ENCODE assay signal across 9 mouse cellular contexts in genomic region chr4:56721469-56721868, GRCm38 (mm10). TPM values are rescaled to one million over a fixed set of nuclear protein-coding genes. Genes with fewer than 3 reads are reported as not detected.
DNase-seq lines count a peak whose midpoint lies in the region; ATAC-seq and TF ChIP-seq lines count a peak whose summit lies in the region.
"Had no signal": no experiment of that assay in that cellular context is flagged by ENCODE, and none has a peak within 500 bp of the region (broad histone marks: within the 10 kb centered on the region; RNA-seq: fewer than 3 reads in every experiment).

No protein-coding gene starts in this region.

- no peak overlapping the region for H3K4me3 ChIP-seq in intestine, postnatal 0 days (ENCODE audit: low read depth, low read length)
- no peak overlapping the region for H3K4me3 ChIP-seq in intestine, embryonic 16.5 days (ENCODE audit: low read length)
- H3K4me3 ChIP-seq: erythroblast, embryonic 14.5 days; limb, embryonic 13.5 days had no signal

- no peaks in the 10 kb centered on the region for H3K9me3 ChIP-seq in intestine, postnatal 0 days (ENCODE audit: control insufficient read depth)
- H3K9me3 ChIP-seq in intestine, embryonic 16.5 days (ENCODE audit: control insufficient read depth, low read length): no peaks in the 10 kb centered on the region
- H3K9me3 ChIP-seq: limb, embryonic 13.5 days had no signal

- peak; percentile 30 for DNase-seq in thymus, postnatal 0 days (ENCODE audit: low spot score)
- no peak for DNase-seq in thymus, postnatal 36 days
- DNase-seq in c-Kit-positive CD71-negative TER-119-negative erythroid progenitor cells, embryonic 14.5 days (ENCODE audit: low read depth): peak; percentile 20

- peak; percentile 73 for TF ChIP-seq CTCF in intestine, postnatal 0 days (IDR thresholded peaks at IDR 0.05; ENCODE audit: low read depth)

- 36% methylated on average over 3 of the region's 3 CpGs for WGBS in intestine, postnatal 0 days
- 36% methylated on average over 3 of the region's 3 CpGs for WGBS in intestine, embryonic 16.5 days

- H3K36me3 ChIP-seq in intestine, postnatal 0 days (ENCODE audit: control insufficient read depth, insufficient read depth): no peaks in the 10 kb centered on the region
- H3K36me3 ChIP-seq in intestine, embryonic 16.5 days (ENCODE audit: control insufficient read depth, insufficient read depth, low read length): no peaks in the 10 kb centered on the region
- H3K36me3 ChIP-seq: limb, embryonic 13.5 days had no signal

- no peaks in the 10 kb centered on the region for H3K27me3 ChIP-seq in intestine, postnatal 0 days (replicated peaks; ENCODE audit: control insufficient read depth, insufficient read depth, low read length)
- no peaks in the 10 kb centered on the region for H3K27me3 ChIP-seq in intestine, embryonic 16.5 days (replicated peaks; ENCODE audit: control insufficient read depth, insufficient read depth, low read length)
- H3K27me3 ChIP-seq: limb, embryonic 13.5 days had no signal

- H3K27ac ChIP-seq in intestine, postnatal 0 days (ENCODE audit: low read depth, low read length): no peak overlapping the region
- no peak overlapping the region for H3K27ac ChIP-seq in intestine, embryonic 16.5 days (ENCODE audit: low read length)
- H3K27ac ChIP-seq: limb, embryonic 13.5 days had no signal

- no peak overlapping the region for H3K4me2 ChIP-seq in intestine, postnatal 0 days (replicated peaks; ENCODE audit: low read depth)
- no peak overlapping the region for H3K4me2 ChIP-seq in intestine, embryonic 16.5 days (ENCODE audit: low read depth, low read length)
- H3K4me2 ChIP-seq: limb, embryonic 13.5 days had no signal

- no peak for ATAC-seq in intestine, postnatal 0 days
- ATAC-seq in intestine, embryonic 16.5 days: no peak
- peak; percentile 58; the same call in 1 of the 2 replicates for ATAC-seq in megakaryocyte progenitor cell, adult 5-6 weeks (replicated peaks; ENCODE audit: poor library complexity)
- ATAC-seq in inflammation-experienced regulatory T-cells, adult 6 months: no peak

- no peak overlapping the region for H3K9ac ChIP-seq in intestine, postnatal 0 days (ENCODE audit: low read depth, low read length)
- H3K9ac ChIP-seq in intestine, embryonic 16.5 days (ENCODE audit: low read depth, low read length): no peak overlapping the region
- H3K9ac ChIP-seq: limb, embryonic 13.5 days had no signal

- no peaks in the 10 kb centered on the region for H3K4me1 ChIP-seq in intestine, postnatal 0 days (replicated peaks; ENCODE audit: control insufficient read depth, insufficient read depth, low read length)
- no peaks in the 10 kb centered on the region for H3K4me1 ChIP-seq in intestine, embryonic 16.5 days (ENCODE audit: control insufficient read depth, insufficient read depth, low read length)

RNA-seq across cellular contexts. Expression of gene Gm26657, which starts 18.4 kb away (rescaled TPM):
- polyA plus RNA-seq in intestine, postnatal 0 days (2015; fragmentation: Nextera tagmentation; extraction: Ambion mirVana): not detected in 2 replicates
- not detected in 2 replicates for polyA plus RNA-seq in intestine, embryonic 16.5 days (2015; fragmentation: Nextera tagmentation; extraction: Ambion mirVana)
- polyA plus RNA-seq in thymus, postnatal 0 days (2015; fragmentation: Nextera tagmentation; extraction: Ambion mirVana): not detected in 2 replicates
- total RNA-seq in megakaryocyte progenitor cell, adult 5-6 weeks (2015): not detected in 2 replicates
- total RNA-seq in megakaryocyte progenitor cell, adult 5-6 weeks (2017): not detected in 2 replicates
- not detected for polyA plus RNA-seq in inflammation-experienced regulatory T-cells, adult 6 months (2017; shearing (Covaris generic))
- polyA plus RNA-seq: erythroblast, embryonic 14.5 days; limb, embryonic 13.5 days had no signal

RNA-seq across cellular contexts. Expression of gene Actl7b, which starts 19.8 kb away (rescaled TPM):
- polyA plus RNA-seq in intestine, postnatal 0 days (2015; fragmentation: Nextera tagmentation; extraction: Ambion mirVana): not detected in 2 replicates
- not detected in 2 replicates for polyA plus RNA-seq in intestine, embryonic 16.5 days (2015; fragmentation: Nextera tagmentation; extraction: Ambion mirVana)
- polyA plus RNA-seq in thymus, postnatal 0 days (2015; fragmentation: Nextera tagmentation; extraction: Ambion mirVana): not detected in 2 replicates
- 0.17 TPM in 1 of 2 replicates, not detected in the other for total RNA-seq in megakaryocyte progenitor cell, adult 5-6 weeks (2015)
- total RNA-seq in megakaryocyte progenitor cell, adult 5-6 weeks (2017): 0.14 and 0.37 TPM in 2 replicates
- polyA plus RNA-seq in inflammation-experienced regulatory T-cells, adult 6 months (2017; shearing (Covaris generic)): not detected
- polyA plus RNA-seq: erythroblast, embryonic 14.5 days; limb, embryonic 13.5 days had no signal

RNA-seq across cellular contexts. Expression of gene Actl7a, which starts 21.7 kb away (rescaled TPM):
- polyA plus RNA-seq in intestine, postnatal 0 days (2015; fragmentation: Nextera tagmentation; extraction: Ambion mirVana): not detected in 2 replicates
- not detected in 2 replicates for polyA plus RNA-seq in intestine, embryonic 16.5 days (2015; fragmentation: Nextera tagmentation; extraction: Ambion mirVana)
- not detected in 2 replicates for polyA plus RNA-seq in thymus, postnatal 0 days (2015; fragmentation: Nextera tagmentation; extraction: Ambion mirVana)
- not detected in 2 replicates for total RNA-seq in megakaryocyte progenitor cell, adult 5-6 weeks (2015)
- total RNA-seq in megakaryocyte progenitor cell, adult 5-6 weeks (2017): not detected in 2 replicates
- polyA plus RNA-seq in inflammation-experienced regulatory T-cells, adult 6 months (2017; shearing (Covaris generic)): not detected
- polyA plus RNA-seq: erythroblast, embryonic 14.5 days; limb, embryonic 13.5 days had no signal

Comparison
In these comparisons a context has a peak if more than half of its experiments do, and no peak if none do; other contexts are left out.
1. DNase-seq: peak in thymus, postnatal 0 days (single experiment) and c-Kit-positive CD71-negative TER-119-negative erythroid progenitor cells, embryonic 14.5 days (single experiment); none in thymus, postnatal 36 days (0 of 2).